Mouse (Mus musculus) midbrain, embryonic 14.5 days (tissue): ENCODE measurements at regions not wholly inside any gene's neighbourhood (a gene's known extent, or its start where the extent isn't known, plus 50 kb on each side); places are given as distances from the start of the nearest gene placed in this dataset.

Experiments
- ATAC-seq: fragments of 200-750 bp; cut with Nextera tagmentation; 2 replicates; pipeline ENCODE4 v1.8.0; 2017; ENCODE audit warnings: moderate number of reproducible peaks, moderate library complexity; ENCODE audit not compliant: low FRiP score, low TSS enrichment
- DNase-seq: peaks from one replicate; pipeline ENCODE4 v3.0.0-alpha.2; 2015
- H3K27ac ChIP-seq: fragments of 300-500 bp; sonication (generic); replicated peaks from 2 replicates; pipeline ENCODE4 v1.5.1; 2014; ENCODE audit warnings: mild to moderate bottlenecking, low read depth, low read length, moderate library complexity
- H3K27me3 ChIP-seq: fragments of 300-500 bp; sonication (generic); 2 replicates; pipeline ENCODE4 v1.6.1; 2014; ENCODE audit warnings: low read length, control low read depth, mixed read lengths; ENCODE audit not compliant: control insufficient read depth, insufficient read depth
- H3K36me3 ChIP-seq: fragments of 300-500 bp; sonication (generic); 2 replicates; pipeline ENCODE4 v1.6.1; 2014; ENCODE audit warnings: low read length, control low read depth; ENCODE audit not compliant: control insufficient read depth, insufficient read depth
- H3K4me1 ChIP-seq: fragments of 300-500 bp; sonication (generic); 2 replicates; pipeline ENCODE4 v1.6.1; 2014; ENCODE audit warnings: mild to moderate bottlenecking, antibody characterized with exemption, low read length, control low read depth; ENCODE audit not compliant: control insufficient read depth, insufficient read depth
- H3K4me2 ChIP-seq: fragments of 300-500 bp; sonication (generic); 2 replicates; pipeline ENCODE4 v1.6.1; 2014; ENCODE audit warnings: mild to moderate bottlenecking, low read length, moderate library complexity
- H3K4me3 ChIP-seq: fragments of 300-500 bp; sonication (generic); replicated peaks from 2 replicates; pipeline ENCODE4 v1.5.1; 2014; ENCODE audit warnings: low read depth, low read length
- H3K9ac ChIP-seq: fragments of 300-500 bp; sonication (generic); replicated peaks from 2 replicates; pipeline ENCODE4 v1.6.1; 2014; ENCODE audit warnings: mild to moderate bottlenecking, low read length, moderate library complexity
- H3K9me3 ChIP-seq: fragments of 300-500 bp; sonication (generic); 2 replicates; pipeline ENCODE4 v1.6.1; 2016; ENCODE audit warnings: low read length, control low read depth, mixed read lengths; ENCODE audit not compliant: control insufficient read depth
- WGBS: fragments of 180-500 bp; shearing (Covaris S2); extraction: QIAGEN DNeasy Blood & Tissue Kit; methylation state at CpG from one replicate; pipeline ENCODE4 v1.1.7; 2014; 5-methylcytosine and 5-hydroxymethylcytosine counted together

GRCm38 (mm10) chr1:164543045-164543803, 85.1 kb upstream of the Atp1b1 start:
- no peaks in the 10 kb centered on the region for H3K36me3 ChIP-seq
- no peak overlapping the region for H3K4me3 ChIP-seq
- H3K9ac ChIP-seq = no peak overlapping the region
- H3K9me3 ChIP-seq = no peaks in the 10 kb centered on the region
- WGBS = 88% methylated on average over 9 of the region's 9 CpGs
- H3K4me2 ChIP-seq = no peak overlapping the region
- ATAC-seq (no peak), DNase-seq (no peak)
- H3K27me3 ChIP-seq = no peaks in the 10 kb centered on the region
- no peaks in the 10 kb centered on the region for H3K4me1 ChIP-seq
- no peak overlapping the region for H3K27ac ChIP-seq

DNA sequence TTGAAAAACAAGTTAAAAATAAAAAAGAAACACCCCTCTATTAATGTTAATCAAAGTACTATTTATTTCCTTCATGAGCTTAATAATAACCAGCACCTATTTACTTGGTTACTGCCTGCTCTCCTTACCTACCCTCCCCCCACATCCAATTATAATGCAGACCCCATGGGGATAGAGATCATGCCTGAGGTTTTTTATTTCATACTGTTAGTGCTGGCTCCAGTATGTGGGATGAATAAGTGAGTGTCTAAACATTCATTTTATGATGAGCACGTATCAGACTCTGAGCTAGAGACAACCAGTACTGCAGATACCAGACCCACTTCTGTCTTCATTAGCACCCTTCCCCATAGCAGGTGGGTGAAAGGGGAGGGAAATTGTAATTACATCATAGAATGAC, 83.6 kb upstream of the Atp1b1 start:
- no peak overlapping the region for H3K9ac ChIP-seq
- DNase-seq (no peak), ATAC-seq (no peak)
- H3K4me3 ChIP-seq = no peak overlapping the region
- H3K36me3 ChIP-seq = no peaks in the 10 kb centered on the region
- no peak overlapping the region for H3K27ac ChIP-seq
- H3K4me1 ChIP-seq = no peaks in the 10 kb centered on the region
- 49% methylated on average over 1 of the region's 1 CpGs for WGBS
- H3K4me2 ChIP-seq = no peak overlapping the region
- no peaks in the 10 kb centered on the region for H3K9me3 ChIP-seq
- no peaks in the 10 kb centered on the region for H3K27me3 ChIP-seq

DNA sequence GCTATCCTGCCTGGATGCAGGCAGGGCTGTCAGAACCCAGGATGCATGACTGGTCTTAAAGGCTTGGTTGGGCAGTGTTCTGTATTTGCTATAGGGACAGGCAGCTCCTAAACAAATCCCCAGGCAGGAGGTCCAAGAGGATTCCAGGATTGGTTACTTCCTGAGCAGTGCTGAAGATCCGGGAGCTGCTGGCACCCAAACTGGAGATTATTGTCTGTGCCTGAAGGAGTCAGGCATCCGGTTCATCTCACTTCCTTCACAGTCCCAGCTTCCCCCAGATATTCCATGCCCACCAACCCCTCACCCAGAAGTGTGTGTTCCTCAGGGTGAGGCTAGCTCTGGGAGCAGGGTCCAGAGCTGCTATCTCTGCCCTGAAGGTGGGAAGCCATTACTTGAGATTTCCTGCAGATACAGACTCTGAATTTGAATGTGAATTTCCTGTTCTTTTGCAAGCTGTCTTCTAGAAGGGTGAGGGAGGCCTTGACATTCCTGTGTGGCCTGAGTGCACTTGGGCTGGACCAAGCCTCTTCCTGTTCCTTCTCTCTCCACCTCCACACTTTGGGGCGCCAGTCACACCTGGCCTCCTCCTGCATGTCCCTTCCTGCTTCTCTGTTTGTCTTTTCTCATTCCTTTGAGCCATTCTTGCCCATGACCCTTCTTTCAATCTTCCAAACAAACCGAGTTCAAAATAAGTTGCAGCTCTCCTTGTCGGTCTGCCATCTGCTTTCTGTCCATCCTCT, 80.3 kb upstream of the Atp1b1 start:
- Histone ChIP-seq H3K9me3 (no peaks in the 10 kb centered on the region), H3K4me3 (no peak overlapping the region), H3K27ac (no peak overlapping the region), H3K9ac (no peak overlapping the region), H3K36me3 (no peaks in the 10 kb centered on the region), H3K27me3 (no peaks in the 10 kb centered on the region), H3K4me1 (no peaks in the 10 kb centered on the region), H3K4me2 (no peak overlapping the region)
- ATAC-seq = no peak
- 80% methylated on average over 5 of the region's 5 CpGs for WGBS
- DNase-seq = no peak

GRCm38 (mm10) chr1:164537324-164537948, 79.3 kb upstream of the Atp1b1 start:
- Histone ChIP-seq H3K27ac (no peak overlapping the region), H3K9me3 (no peaks in the 10 kb centered on the region), H3K36me3 (no peaks in the 10 kb centered on the region), H3K9ac (no peak overlapping the region), H3K27me3 (no peaks in the 10 kb centered on the region), H3K4me2 (no peak overlapping the region), H3K4me1 (no peaks in the 10 kb centered on the region), H3K4me3 (no peak overlapping the region)
- 80% methylated on average over 7 of the region's 7 CpGs for WGBS
- DNase-seq = no peak
- ATAC-seq = no peak

GRCm38 (mm10) chr1:164532196-164532595, 74.0 kb upstream of the Atp1b1 start:
- Histone ChIP-seq H3K36me3 (no peaks in the 10 kb centered on the region), H3K4me3 (no peak overlapping the region), H3K27me3 (no peaks in the 10 kb centered on the region), H3K27ac (no peak overlapping the region), H3K4me2 (no peak overlapping the region), H3K9ac (no peak overlapping the region), H3K9me3 (no peaks in the 10 kb centered on the region), H3K4me1 (no peaks in the 10 kb centered on the region)
- ATAC-seq (no peak), DNase-seq (no peak)
- 86% methylated on average over 5 of the region's 5 CpGs for WGBS

DNA sequence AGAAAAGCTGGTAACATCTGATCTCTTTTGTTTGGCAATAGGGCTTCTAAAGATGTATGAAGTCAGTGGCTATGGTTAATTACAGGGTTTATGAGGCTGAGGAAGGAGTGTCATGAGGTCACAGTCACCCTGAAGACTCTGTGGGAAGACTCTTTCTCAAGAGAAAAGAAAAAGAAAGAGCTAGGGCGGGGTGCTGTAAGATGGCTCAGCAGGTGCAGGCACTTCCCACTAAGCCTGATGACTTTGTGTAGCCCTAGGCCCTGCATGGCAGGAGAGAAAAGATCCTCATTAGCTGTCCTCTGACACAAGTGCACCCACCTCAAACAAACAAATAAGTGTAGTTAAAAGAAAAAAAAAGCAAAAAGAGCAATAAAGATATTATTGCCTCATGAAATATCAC, 73.6 kb upstream of the Atp1b1 start:
- WGBS = 60% methylated on average over 1 of the region's 1 CpGs
- H3K36me3 ChIP-seq = no peaks in the 10 kb centered on the region
- ATAC-seq (no peak), DNase-seq (no peak)
- H3K9me3 ChIP-seq = no peaks in the 10 kb centered on the region
- H3K9ac ChIP-seq = no peak overlapping the region
- no peaks in the 10 kb centered on the region for H3K4me1 ChIP-seq
- no peak overlapping the region for H3K4me3 ChIP-seq
- H3K27me3 ChIP-seq = no peaks in the 10 kb centered on the region
- no peak overlapping the region for H3K4me2 ChIP-seq
- no peak overlapping the region for H3K27ac ChIP-seq

- Histone ChIP-seq H3K4me1 (no peaks in the 10 kb centered on the region), H3K27ac (no peak overlapping the region), H3K36me3 (no peaks in the 10 kb centered on the region), H3K9ac (no peak overlapping the region), H3K27me3 (no peaks in the 10 kb centered on the region), H3K4me2 (no peak overlapping the region), H3K9me3 (no peaks in the 10 kb centered on the region), H3K4me3 (no peak overlapping the region)
- ATAC-seq (no peak), DNase-seq (no peak)
- WGBS = 92% methylated on average over 1 of the region's 1 CpGs
These were observed 68.6 kb upstream of the Atp1b1 start for GRCm38 (mm10) chr1:164526748-164527147.

DNA sequence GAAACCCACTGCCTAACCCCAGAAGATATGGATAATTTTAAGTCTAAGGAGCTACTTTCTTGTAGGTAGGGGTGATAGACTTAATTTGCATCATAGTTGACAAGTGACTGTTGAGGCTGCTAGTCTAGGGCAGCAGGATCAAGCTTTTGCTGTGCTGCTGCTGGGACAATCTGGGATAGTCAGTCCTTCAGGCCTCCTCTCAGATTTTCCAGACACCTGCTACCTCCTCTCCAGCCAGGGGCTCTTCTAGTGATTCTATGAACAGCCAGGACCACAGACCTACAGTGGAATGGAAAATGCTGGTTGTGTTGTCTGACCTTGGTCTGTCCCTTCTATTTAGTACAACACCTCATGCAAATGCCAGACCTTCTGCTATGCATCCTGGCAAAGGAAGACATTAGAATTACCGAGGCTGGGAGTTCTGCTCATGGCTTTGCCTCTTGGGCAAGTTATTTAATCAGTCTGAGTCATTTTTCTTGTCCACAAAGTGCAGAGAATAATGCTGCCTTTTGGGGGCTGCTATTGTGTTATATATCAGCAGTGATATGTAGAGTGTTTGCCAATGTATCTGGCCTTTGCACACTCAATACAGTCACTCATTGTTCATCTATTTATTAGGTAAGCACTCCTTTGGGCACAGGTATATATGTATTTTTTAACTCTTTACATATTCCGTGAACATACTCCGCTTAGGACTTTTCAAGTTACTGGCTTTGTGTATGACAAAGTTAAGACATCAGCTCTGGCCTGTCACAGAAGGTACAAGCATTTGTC, 64.4 kb upstream of the Atp1b1 start:
- H3K4me1 ChIP-seq = no peaks in the 10 kb centered on the region
- H3K9me3 ChIP-seq = no peaks in the 10 kb centered on the region
- no peaks in the 10 kb centered on the region for H3K27me3 ChIP-seq
- H3K9ac ChIP-seq = no peak overlapping the region
- H3K4me3 ChIP-seq = no peak overlapping the region
- H3K27ac ChIP-seq = no peak overlapping the region
- H3K4me2 ChIP-seq = no peak overlapping the region
- 85% methylated on average over 3 of the region's 3 CpGs for WGBS
- H3K36me3 ChIP-seq = no peaks in the 10 kb centered on the region
- DNase-seq (no peak), ATAC-seq (no peak)
